Mouse (Mus musculus) layer of hippocampus, adult 9-11 months (tissue): Measurements from ENCODE around the gene Sly.
"Not testable (repeated sequence)": the region's sequence is repeated elsewhere in the genome, so short reads cannot be mapped to it uniquely, and the experiment has no call there.

Experiments
- DNase-seq: peaks from one replicate; pipeline ENCODE4 v3.0.0; 2022

Gene Sly

GRCm38 (mm10) chrY:57186888-57187287 lies at the start of gene Sly:
Gene Sly (plus strand): TSS chrY:57187188.
- DNase-seq, result not testable (repeated sequence)
